Mouse (Mus musculus): Measurements from ENCODE around the gene Msrb3.

DNA sequence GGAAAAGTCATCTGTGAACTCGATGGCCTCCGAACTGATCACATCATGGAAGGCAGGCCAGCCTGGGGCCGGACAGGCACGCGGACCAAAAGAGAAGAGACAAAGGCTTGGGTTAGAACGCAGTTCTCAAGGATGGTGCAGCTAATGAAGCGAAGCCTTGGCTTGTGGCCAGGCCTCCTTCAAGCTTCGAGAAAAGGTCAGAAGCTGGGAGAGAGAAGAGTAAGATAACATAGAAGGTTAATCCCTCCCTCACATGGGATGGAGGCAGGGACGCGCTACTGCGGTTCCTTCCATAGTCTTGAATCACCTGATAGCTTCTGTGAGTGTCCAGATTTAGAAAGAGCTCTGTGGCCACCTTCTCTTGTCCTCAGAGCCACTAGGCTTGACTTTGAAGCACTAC, 107.5 kb downstream of the Msrb3 start:
- TF ChIP-seq CTCF (IDR thresholded peaks at IDR 0.05) (no peak), EP300 (IDR thresholded peaks at IDR 0.05) (no peak)

Data from lung, postnatal 0 days (tissue).